Mouse (Mus musculus): ENCODE measurements around the gene Apol9a. TPM values are rescaled to one million over a fixed set of nuclear protein-coding genes. Genes with fewer than 3 reads are reported as not detected.
"Not testable (repeated sequence)": the region's sequence is repeated elsewhere in the genome, so short reads cannot be mapped to it uniquely, and the experiment has no call there.

The Apol9a gene
- polyA plus RNA-seq, 1 experiment from 2014 or later: 0.07 TPM

DNA sequence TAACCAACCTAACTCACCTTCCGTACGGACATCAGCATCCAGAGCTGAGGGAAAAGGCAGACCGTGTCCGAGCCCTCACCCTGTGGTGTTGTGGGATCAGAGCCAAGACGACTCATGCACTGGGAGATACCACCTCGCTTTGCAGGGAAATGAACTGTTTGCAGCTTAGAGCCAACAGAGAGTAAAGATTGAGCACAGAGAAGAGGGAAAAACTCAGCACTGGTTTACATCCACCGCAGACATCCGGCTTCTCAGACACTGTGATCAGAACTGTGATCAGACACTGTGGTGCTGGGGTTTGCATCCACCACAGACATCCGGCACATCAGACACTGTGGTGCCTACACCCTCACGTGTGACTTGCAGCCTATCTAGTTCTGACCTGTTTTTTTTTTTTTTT lies 4.6 kb downstream of the Apol9a start:
- not testable (repeated sequence) for H3K9ac ChIP-seq; H3K36me3 ChIP-seq (replicated peaks); H3K4me2 ChIP-seq; H3K27ac ChIP-seq (replicated peaks); H3K4me1 ChIP-seq (replicated peaks); H3K27me3 ChIP-seq; H3K9me3 ChIP-seq (replicated peaks); H3K4me3 ChIP-seq (replicated peaks); ATAC-seq (ENCODE audit: insufficient read depth)
- 61% methylated on average over 10 of the region's 10 CpGs for WGBS (ENCODE audit: insufficient replicate concordance)

DNA sequence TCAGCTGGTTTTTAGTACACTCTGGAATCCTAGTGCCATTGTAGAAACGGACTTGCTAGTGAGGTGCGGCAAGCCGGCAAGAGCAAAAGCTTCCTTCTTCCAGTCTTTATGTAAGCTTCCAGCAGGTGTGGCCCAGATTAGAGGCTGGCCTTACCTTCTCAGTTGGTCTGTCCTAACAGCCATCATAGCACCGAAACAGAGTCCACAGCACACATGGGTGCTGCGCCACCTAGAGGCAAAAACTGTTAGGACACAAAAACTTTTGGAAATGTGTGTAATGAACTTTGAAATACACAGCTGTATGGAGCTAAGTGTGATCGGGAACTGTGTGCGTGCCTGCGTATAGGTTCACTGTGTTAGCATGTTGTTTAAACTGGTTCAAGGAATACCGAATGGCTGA lies 11.9 kb downstream of the Apol9a start, which contains the start of gene Apol7a:
Gene Apol7a (minus strand): TSS at position 84 of the 400 bp plus-strand sequence.
- H3K36me3 ChIP-seq (replicated peaks); H3K4me3 ChIP-seq (replicated peaks); ATAC-seq (ENCODE audit: insufficient read depth); H3K9me3 ChIP-seq (replicated peaks); H3K4me2 ChIP-seq; H3K27me3 ChIP-seq; H3K4me1 ChIP-seq (replicated peaks); H3K9ac ChIP-seq: not testable (repeated sequence)
- 47% methylated on average over 9 of the region's 9 CpGs for WGBS (ENCODE audit: insufficient replicate concordance)
- H3K27ac ChIP-seq (replicated peaks): peak within 1 kb of the TSS; percentile 38; the same call in 1 of the 2 replicates

DNA sequence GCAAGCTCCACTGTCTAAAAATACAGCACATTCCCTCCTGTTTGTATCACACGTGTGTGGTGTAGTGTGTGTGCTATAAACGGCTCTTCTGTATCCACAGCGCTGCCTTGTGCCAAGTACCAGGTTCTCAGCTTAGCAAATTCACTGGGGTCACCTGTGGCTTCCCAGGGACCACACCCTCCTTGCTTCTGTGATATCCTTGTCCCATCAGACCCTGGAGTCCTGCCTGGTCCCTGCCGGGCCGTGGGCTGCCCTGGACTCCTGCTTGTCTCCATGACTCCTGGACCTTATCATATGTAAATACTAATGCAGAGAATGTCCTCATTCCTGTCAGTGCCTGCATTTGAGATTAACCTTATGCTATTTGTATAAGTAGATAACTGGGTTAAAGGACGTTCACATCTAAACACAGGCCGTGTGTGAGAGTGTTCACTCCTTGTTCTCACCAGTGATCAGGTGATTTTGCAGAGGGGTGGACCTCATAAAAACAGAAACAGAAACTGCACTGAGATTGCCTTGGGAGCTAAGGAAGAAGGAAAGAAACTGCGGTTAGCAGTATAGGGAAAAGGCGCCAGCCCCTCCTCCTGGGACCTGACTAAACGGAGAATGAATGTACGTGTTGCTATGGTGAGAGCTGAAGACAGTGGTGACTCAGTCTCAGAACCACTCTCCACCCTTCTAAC lies 13.3 kb downstream of the Apol9a start:
- ATAC-seq (ENCODE audit: insufficient read depth): peak; percentile 81
- H3K9ac ChIP-seq; H3K4me2 ChIP-seq; H3K4me3 ChIP-seq (replicated peaks); H3K27me3 ChIP-seq; H3K36me3 ChIP-seq (replicated peaks); H3K9me3 ChIP-seq (replicated peaks); H3K4me1 ChIP-seq (replicated peaks): not testable (repeated sequence)
- peak overlapping the region; percentile 38; the same call in 1 of the 2 replicates for H3K27ac ChIP-seq (replicated peaks)
- 48% methylated on average over 11 of the region's 11 CpGs for WGBS (ENCODE audit: insufficient replicate concordance)

DNA sequence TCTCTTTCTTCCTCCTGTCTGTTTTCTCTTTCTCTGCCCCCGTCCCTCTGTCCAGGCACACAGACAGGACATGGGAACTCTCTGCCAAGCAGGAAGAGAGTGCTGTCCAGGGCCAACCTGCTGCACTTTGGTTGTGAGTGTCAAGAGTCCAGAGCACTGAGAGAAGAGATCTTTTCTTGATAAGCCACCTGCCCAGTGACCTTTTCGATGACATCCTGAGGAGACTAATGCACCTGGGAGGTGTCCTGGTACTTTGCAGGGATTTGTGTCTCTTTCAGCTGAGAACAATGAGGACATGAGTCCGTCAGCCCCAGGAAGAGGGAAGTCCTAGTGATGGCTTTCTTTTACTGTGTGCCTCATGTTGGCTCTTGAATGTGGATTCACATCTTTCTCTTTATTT lies 17.1 kb downstream of the Apol9a start:
- not testable (repeated sequence) for ATAC-seq (ENCODE audit: insufficient read depth); H3K4me3 ChIP-seq (replicated peaks); H3K9me3 ChIP-seq (replicated peaks); H3K4me1 ChIP-seq (replicated peaks); H3K4me2 ChIP-seq; H3K9ac ChIP-seq; H3K36me3 ChIP-seq (replicated peaks); H3K27me3 ChIP-seq; H3K27ac ChIP-seq (replicated peaks)
- WGBS (ENCODE audit: insufficient replicate concordance): 34% methylated on average over 3 of the region's 3 CpGs

DNA sequence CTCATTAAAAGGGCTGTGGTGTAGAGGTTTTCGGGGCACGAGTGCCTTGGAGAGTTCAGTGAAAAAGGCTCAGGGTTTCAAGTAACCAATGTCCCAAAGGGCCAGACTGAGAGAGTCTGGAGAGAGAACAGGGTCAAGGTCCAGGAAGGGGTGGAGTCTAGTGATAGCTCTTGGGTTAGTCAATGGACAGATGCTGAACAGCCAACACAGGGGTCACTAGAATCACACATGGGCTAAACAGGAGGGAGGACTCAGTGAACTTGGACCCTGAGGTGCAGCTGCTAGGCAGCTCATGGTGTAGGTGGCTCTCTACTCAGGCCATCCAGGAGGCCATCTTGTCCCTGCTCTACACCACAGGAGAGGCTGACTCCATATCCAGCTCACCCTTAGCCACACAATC lies 23.5 kb downstream of the Apol9a start:
- H3K9ac ChIP-seq: no peak overlapping the region
- no peaks in the 10 kb centered on the region for H3K9me3 ChIP-seq (replicated peaks)
- H3K36me3 ChIP-seq (replicated peaks): no peaks in the 10 kb centered on the region
- H3K27me3 ChIP-seq: no peaks in the 10 kb centered on the region
- H3K4me2 ChIP-seq: no peak overlapping the region
- peak; percentile 51 for ATAC-seq (ENCODE audit: insufficient read depth)
- 48% methylated on average over 2 of the region's 2 CpGs for WGBS (ENCODE audit: insufficient replicate concordance)
- peaks cover 4% of the 10 kb centered on the region; the same call in 1 of the 2 replicates for H3K4me1 ChIP-seq (replicated peaks)
- H3K27ac ChIP-seq (replicated peaks): no peak overlapping the region
- H3K4me3 ChIP-seq (replicated peaks): no peak overlapping the region

DNA sequence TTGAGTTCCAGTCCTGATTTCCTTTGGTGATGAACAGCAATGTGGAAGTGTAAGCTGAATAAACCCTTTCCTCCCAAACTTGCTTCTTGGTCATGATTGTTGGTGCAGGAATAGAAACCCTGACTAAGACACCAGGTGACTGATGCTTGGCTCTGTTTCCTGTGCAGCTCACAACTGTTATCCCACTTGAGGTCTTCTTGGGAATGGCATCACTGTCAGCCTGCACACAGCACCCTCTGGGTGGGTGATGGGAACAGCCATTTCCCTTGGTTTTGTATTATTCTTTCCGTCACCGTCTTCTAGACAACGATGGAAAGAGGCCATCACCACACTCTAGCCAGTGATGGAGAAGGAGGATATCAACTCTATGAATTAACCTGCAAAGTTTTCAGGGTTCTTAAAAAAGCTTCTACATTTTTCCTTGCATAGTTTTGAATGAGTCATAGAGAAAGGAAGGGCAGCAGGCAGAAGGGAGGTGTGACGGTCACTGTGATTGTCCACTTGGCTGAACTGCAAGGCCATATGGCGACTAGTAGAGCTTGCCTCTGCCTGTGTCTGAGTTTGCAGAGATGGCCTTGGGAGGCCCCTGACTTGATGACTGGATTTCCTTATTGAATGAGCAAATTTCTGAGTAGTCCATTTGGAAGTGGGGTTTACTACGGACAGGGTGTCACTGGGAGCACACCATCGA lies 26.4 kb downstream of the Apol9a start:
- Histone ChIP-seq H3K4me2 (no peak overlapping the region), H3K4me1 (replicated peaks) (peaks cover 4% of the 10 kb centered on the region; the same call in 1 of the 2 replicates), H3K4me3 (replicated peaks) (no peak overlapping the region), H3K9me3 (replicated peaks) (no peaks in the 10 kb centered on the region), H3K36me3 (replicated peaks) (no peaks in the 10 kb centered on the region), H3K27ac (replicated peaks) (no peak overlapping the region), H3K9ac (no peak overlapping the region), H3K27me3 (no peaks in the 10 kb centered on the region)
- WGBS (ENCODE audit: insufficient replicate concordance): 65% methylated on average over 7 of the region's 7 CpGs
- no peak for ATAC-seq (ENCODE audit: insufficient read depth)

DNA sequence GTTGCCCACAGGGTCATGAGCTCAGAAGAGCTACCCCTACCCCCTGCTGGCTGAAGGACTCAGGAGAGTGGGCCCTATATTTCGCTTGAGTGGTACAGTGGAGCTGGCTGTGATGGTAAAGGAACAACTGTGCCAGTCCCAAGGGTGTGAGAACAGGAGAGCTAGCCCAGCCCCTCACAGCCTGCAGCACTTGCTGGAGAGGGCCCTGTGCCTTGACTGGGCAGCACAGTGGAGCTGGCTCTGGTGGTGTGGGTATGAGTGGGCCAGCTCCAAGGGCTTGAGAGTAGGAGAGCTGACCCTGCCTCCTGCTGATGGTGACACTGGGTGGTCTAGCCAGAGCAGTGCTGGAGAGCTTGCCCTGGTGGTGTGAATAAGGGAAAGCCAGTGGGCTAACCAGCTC lies 28.1 kb downstream of the Apol9a start:
- Histone ChIP-seq H3K9me3 (replicated peaks) (no peaks in the 10 kb centered on the region), H3K36me3 (replicated peaks) (no peaks in the 10 kb centered on the region), H3K4me1 (replicated peaks) (peaks cover 4% of the 10 kb centered on the region; the same call in 1 of the 2 replicates), H3K4me2 (no peak overlapping the region), H3K9ac (no peak overlapping the region), H3K27ac (replicated peaks) (0 out of 2 replicates have a peak overlapping the region, but pooled peaks have one; percentile 38), H3K4me3 (replicated peaks) (no peak overlapping the region), H3K27me3 (no peaks in the 10 kb centered on the region)
- peak; percentile 17; the same call in 1 of the 2 replicates for ATAC-seq (ENCODE audit: insufficient read depth)
- 22% methylated on average over 1 of the region's 1 CpGs for WGBS (ENCODE audit: insufficient replicate concordance)

DNA sequence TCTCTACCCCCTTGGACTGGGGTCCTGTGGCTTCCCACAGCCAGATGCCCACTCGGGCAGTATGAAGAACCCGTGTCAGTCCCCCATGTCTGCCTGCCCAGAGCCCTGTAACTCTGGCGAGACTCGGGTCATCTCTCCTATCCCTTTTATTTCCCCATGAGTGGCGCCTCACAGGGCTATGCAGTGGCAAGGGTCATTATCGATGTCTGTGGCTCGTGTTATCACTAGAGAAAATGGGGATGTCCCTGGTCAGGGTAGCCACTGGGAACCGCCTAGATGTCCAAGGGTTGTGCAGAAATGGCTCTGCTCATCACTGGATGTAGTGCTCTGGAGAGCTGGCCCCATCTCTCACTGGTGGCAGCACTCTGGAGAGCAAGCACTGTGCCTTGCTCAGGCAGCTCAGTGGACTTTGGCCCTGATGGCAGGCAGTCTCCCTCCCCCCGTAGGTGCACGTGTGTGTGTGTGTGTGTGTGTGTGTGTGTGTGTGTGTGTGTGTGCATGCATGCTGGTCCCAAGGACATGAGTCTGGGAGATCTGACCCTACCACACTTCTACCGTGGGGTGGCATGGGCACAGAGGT lies 28.6 kb downstream of the Apol9a start:
- no peaks in the 10 kb centered on the region for H3K9me3 ChIP-seq (replicated peaks)
- no peaks in the 10 kb centered on the region for H3K27me3 ChIP-seq
- 56% methylated on average over 11 of the region's 11 CpGs for WGBS (ENCODE audit: insufficient replicate concordance)
- H3K4me3 ChIP-seq (replicated peaks): no peak overlapping the region
- H3K36me3 ChIP-seq (replicated peaks): no peaks in the 10 kb centered on the region
- H3K27ac ChIP-seq (replicated peaks): peak overlapping the region; percentile 55; the same call in 1 of the 2 replicates
- peaks cover 4% of the 10 kb centered on the region; the same call in 1 of the 2 replicates for H3K4me1 ChIP-seq (replicated peaks)
- no peak overlapping the region for H3K9ac ChIP-seq
- peak; percentile 56; the same call in 1 of the 2 replicates for ATAC-seq (ENCODE audit: insufficient read depth)
- no peak overlapping the region for H3K4me2 ChIP-seq

DNA sequence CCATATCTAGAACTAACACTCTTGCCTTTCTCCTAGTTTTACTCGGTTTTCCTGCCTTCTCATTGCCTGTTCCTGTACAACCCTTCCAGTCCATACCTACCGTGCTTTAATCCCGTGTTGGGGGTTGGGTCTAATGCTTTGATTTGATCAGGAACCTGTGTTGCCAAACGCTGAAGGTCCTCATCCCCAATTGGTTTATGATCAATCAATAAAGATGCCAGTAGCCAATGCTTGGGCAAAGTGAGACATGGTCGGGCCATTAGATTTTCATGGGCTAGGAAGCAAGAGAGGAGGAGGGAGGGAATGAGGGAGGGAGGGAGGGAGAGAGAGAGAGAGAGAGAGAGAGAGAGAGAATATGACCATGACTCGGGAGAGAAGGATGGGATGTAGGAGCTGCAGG lies 29.5 kb downstream of the Apol9a start:
- 48% methylated on average over 6 of the region's 6 CpGs for WGBS (ENCODE audit: insufficient replicate concordance)
- H3K9ac ChIP-seq: no peak overlapping the region
- ATAC-seq (ENCODE audit: insufficient read depth): no peak
- H3K27me3 ChIP-seq: no peaks in the 10 kb centered on the region
- no peak overlapping the region for H3K4me3 ChIP-seq (replicated peaks)
- peaks cover 4% of the 10 kb centered on the region; the same call in 1 of the 2 replicates for H3K4me1 ChIP-seq (replicated peaks)
- H3K4me2 ChIP-seq: no peak overlapping the region
- H3K27ac ChIP-seq (replicated peaks): no peak overlapping the region
- no peaks in the 10 kb centered on the region for H3K36me3 ChIP-seq (replicated peaks)
- no peaks in the 10 kb centered on the region for H3K9me3 ChIP-seq (replicated peaks)

DNA sequence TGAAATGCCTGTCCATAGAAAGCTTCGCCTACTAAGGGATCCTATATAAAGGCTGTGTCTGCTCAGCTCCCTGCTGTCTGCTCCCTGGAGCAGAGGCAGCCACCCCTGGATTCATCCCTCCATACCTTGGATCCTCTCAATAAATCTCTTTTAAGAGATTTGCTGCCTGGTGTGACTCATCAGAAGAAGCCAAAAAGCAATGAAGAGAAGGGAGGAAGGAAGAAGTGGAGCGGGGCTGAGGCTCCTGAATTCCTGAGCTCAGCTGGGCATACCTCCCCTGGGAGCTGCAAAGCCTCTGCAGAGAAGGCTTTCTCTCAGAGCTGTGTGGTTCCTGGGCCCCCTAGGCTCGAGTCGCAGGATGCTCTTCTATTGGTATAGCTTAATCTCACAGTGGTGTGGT lies 31.0 kb downstream of the Apol9a start:
- ATAC-seq (ENCODE audit: insufficient read depth): no peak
- Histone ChIP-seq H3K27me3 (no peaks in the 10 kb centered on the region), H3K27ac (replicated peaks) (no peak overlapping the region), H3K9me3 (replicated peaks) (no peaks in the 10 kb centered on the region), H3K4me3 (replicated peaks) (no peak overlapping the region), H3K4me2 (no peak overlapping the region), H3K4me1 (replicated peaks) (peaks cover 4% of the 10 kb centered on the region; the same call in 1 of the 2 replicates), H3K36me3 (replicated peaks) (no peaks in the 10 kb centered on the region), H3K9ac (no peak overlapping the region)
- 34% methylated on average over 4 of the region's 4 CpGs for WGBS (ENCODE audit: insufficient replicate concordance)

DNA sequence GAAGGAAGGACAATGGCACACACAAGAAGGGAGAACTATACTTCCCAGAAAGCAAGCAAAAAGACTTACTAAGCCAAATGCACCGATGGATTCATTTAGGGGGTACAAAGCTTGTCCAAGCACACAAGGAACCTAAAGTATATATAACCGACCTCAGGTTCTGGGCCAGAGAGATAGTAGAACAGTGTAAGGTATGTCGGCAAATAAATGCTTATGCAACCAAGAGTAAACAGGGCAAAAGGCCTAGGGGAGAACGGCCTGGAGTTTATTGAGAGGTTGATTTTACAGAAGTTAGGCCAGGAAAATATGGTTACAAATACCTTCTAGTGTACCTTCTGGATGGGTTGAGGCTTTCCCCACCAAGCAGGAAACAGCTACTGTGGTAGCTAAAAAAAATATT lies 33.5 kb downstream of the Apol9a start:
- Histone ChIP-seq H3K4me1 (replicated peaks) (no peaks in the 10 kb centered on the region), H3K9me3 (replicated peaks) (no peaks in the 10 kb centered on the region), H3K27ac (replicated peaks) (peak overlapping the region; percentile 67), H3K36me3 (replicated peaks) (no peaks in the 10 kb centered on the region), H3K4me2 (no peak overlapping the region), H3K27me3 (no peaks in the 10 kb centered on the region), H3K4me3 (replicated peaks) (no peak overlapping the region), H3K9ac (no peak overlapping the region)
- ATAC-seq (ENCODE audit: insufficient read depth): peak; percentile 56; the same call in 1 of the 2 replicates
- WGBS (ENCODE audit: insufficient replicate concordance): 60% methylated on average over 4 of the region's 4 CpGs

All from liver, embryonic 15.5 days (tissue).